Mouse (Mus musculus) 3T3-L1 (cell line): ENCODE data around the gene Fam187a.
A peak's percentile ranks its signal among the peaks of the same experiment; 100 is the strongest.

Source experiments
- DNase-seq: peaks from one replicate; pipeline ENCODE4 v3.0.0-alpha.2; 2015; ENCODE audit warnings: low read depth, low spot score

Gene Fam187a

DNA sequence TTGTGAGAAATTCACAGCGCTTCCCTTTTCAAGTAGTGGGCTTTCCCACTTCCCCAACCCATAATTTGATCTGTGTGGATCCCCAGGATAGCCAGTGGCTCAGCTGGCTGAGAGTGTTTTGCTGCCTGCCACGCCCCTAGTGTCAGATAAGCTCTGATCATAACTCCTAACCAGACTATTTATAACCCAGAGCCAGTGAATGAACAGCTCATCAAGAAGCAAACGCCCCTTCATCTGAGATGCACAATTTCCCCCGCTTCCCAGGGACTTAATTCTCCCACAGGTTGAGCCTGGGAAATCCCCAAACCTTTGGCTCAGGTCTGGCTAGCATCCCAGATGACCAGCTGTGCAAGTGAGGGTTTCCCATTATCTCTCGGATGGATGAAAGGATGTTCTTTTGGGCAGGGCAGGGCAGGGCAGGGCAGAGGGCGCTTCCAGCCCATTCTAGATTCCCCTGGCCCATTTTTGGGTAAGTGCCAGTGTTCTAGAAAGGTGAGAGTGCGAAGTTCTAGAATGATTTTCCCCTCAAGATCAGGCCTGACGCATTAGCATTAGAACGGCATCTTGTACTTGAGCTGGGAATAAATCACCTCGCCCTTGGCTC lies at the start of gene Fam187a:
TSS of gene Fam187a (plus strand) at position 554 of the 604 bp plus-strand sequence.
- peak; percentile 46 for DNase-seq

DNA sequence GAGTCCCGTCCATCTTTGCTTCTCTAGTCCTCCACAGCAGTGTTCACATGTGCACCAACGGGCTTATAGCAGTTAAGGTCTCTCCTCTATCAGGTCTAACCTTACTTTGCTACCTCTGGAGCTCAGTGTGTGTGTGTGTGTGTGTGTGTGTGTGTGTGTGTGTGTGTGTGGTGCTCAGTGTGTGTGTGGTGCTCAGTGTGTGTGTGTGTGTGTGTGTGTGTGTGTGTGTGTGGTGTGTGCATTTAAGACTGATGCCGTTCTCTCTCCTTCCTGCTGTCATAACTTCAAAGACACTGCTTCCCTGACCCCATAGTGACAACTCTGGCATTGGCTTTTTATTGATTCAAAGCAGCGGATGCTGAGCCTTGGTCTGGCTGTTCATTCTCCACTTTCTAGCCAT lies 49.4 kb upstream of the Fam187a start, which contains the start of gene Higd1b:
TSS of gene Higd1b (plus strand) at position 301 of the 400 bp plus-strand sequence.
- DNase-seq = no peak

DNA sequence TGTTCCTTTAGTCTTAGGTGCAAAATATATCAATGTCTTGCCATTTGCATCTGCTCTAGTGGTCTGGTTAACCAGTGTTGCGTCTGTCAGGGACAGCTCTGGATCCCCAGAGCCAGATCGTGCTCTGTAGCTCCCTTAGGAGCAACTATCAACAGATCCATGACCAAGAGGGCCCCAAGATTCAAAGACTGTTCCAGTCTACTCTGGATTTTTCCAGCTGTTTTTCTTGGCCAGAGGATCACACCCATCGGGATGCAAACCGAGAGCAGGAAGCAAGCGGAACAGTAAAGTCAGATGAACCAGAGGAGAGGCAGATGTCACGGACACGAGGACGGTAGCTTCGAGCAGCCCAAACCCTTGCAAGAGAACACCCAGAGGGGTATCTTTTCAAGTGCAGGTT lies 48.8 kb upstream of the Fam187a start:
- DNase-seq = no peak

DNA sequence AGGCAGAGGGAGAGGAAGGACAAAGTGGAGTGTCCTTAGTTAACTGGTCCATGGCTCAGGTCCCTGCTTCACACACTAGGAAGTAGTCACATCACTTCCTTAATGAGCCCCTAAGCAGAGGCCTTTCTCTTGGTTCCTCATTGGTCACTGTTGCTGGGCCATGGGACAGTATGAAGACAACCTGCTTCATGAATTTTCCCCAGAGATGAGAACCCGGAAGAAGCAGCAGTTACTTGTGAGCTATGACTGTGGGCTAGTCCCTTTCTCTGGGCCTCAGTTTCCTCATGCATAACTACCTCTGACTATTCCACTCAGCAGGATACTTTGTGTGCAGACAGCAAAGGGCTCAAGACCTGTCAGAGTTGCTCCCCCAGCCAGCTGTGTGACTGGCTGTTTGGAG lies 47.6 kb upstream of the Fam187a start:
- DNase-seq = no peak

GRCm38 (mm10) chr11:102838126-102838525 lies 46.8 kb upstream of the Fam187a start:
- no peak for DNase-seq

GRCm38 (mm10) chr11:102838616-102839150 lies 46.3 kb upstream of the Fam187a start:
- no peak for DNase-seq

GRCm38 (mm10) chr11:102845926-102846325 lies 39.0 kb upstream of the Fam187a start:
- no peak for DNase-seq

DNA sequence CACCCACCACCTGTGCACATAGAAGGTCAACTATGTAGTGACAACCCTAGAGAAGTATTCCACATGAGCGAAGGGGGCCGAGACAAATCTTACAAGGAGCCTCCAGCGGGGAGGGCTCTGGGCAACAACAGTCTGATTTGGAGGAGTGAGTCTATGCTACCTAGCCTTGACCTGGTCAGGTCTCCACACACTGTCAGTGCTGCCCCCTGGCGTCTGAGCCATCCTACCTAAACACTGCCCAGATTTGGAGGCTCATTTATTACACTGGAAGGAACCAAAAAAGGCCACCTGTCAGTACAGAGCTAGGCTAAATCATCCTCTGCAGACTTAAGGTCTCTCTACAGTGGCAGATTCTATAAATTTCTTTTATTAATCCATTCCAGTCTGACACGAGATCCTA lies 33.1 kb upstream of the Fam187a start:
- peak; percentile 72 for DNase-seq

- DNase-seq = peak; percentile 24
Observed at GRCm38 (mm10) chr11:102853760-102854159, 31.2 kb upstream of the Fam187a start.

GRCm38 (mm10) chr11:102855941-102856340 lies 29.0 kb upstream of the Fam187a start:
- no peak for DNase-seq

DNA sequence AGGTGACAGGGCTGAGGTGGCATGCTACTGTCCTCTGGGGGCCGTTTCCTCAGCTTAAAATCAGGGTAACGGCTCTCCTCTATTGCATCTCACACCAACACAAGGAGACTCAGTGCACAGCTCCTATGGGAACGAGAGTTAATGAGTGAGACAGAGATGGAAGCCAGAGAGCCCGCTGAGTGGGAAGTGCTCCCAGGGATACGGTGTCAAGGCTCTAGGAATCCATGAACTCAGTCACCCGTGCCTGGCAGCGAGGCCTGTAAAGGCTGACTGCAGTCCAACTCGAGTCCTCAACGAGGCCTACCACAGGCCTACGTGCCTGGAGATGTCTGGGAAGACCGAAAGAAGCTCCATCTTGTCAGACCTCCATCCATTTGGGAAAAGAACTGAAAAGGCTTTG lies 26.0 kb upstream of the Fam187a start:
- no peak for DNase-seq

GRCm38 (mm10) chr11:102859933-102860332 lies 25.0 kb upstream of the Fam187a start:
- no peak for DNase-seq

DNA sequence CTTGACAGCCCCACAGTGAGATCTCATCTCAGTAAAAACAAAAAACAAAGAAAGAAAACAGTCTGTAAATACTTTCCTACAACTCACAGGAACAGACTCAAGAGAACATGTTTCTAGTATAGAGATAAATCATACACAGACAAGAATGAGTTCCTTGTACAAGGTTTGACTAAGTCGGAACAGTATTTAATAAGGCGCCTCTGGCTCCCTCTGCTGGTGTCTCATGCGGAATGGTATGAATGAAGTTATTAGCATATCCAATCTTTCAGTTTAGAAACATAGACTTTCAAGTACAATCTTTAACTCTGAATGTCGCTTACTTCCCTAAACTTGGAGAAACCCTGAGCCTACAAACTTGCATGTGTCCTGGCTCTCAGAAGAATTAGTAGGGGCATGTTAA lies 20.7 kb upstream of the Fam187a start:
- peak; percentile 88 for DNase-seq

DNA sequence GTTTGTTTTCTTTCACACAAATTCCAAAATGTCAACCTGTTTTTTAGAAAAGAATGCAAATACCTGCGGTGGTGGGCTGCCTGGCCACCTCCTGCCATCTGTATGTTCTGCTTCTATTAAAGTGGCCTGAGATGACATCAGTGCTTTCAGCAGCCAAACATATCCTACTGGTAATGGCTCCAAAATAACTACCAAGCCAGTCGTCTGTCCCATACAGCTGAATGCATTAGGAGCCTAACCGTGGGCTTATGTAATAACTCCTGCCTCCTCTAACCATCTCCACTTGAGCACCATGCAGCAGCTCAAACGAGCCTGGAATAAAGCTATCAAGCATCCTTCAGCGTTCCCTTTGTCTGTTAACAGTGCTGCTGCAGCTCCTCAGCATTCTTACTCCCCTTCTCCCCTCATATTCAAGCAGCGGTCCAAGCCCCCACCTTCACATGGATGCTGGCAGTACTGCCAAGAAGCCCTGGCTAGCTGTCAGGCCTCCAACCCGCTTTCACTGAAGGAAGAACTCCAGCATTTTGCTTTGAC lies 10.1 kb upstream of the Fam187a start:
- DNase-seq = no peak

DNA sequence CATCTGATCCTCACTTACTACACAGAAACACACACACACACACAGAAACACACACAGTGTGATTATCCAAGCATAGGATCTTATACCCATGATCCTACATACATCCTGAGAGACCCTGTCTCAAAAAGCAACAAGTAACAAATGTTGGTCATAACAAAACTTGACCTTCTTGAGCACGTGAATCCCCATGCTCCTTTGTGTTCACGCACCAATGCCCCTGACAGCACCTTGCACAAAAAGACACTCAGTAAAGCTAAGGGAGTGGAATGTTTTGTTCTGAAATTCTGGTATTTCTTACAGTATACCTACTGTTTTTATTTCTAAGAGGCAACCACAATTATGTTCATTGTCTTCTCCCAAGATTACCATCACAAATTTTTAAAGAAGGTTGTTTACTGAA lies 5.4 kb upstream of the Fam187a start:
- DNase-seq = no peak

GRCm38 (mm10) chr11:102880585-102881313 lies 4.2 kb upstream of the Fam187a start, which contains the start of the genes Eftud2 and Ccdc103:
Gene Eftud2, minus strand, starts transcription at chr11:102880985.
Gene Ccdc103, plus strand, starts transcription at chr11:102881204.
- peak; percentile 95 for DNase-seq

GRCm38 (mm10) chr11:102881314-102882198 lies 3.4 kb upstream of the Fam187a start:
- no peak for DNase-seq

- no peak for DNase-seq
Observed at GRCm38 (mm10) chr11:102887433-102887832, 2.5 kb downstream of the Fam187a start.

- DNase-seq = peak; percentile 53
Observed at GRCm38 (mm10) chr11:102888135-102888534, 3.2 kb downstream of the Fam187a start.

DNA sequence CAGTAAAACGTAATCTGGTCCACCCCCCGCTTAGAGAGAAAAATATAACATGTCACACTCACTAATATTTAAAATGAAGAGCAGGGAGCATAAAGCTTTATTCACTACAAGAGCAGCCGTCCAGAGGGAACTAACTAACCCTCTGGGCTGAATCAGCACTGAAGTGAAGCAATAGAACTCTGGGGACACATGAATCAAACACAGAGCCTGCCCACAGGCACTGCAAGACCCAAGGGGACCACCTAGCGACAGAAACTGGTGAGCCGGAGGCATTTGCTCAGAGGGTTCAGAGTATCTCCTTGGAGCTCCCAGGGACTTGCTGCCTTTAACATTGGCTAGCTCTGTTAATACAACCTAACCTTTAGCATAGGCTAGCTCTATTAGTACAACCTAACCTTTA lies 5.1 kb downstream of the Fam187a start:
- peak; percentile 80 for DNase-seq

DNA sequence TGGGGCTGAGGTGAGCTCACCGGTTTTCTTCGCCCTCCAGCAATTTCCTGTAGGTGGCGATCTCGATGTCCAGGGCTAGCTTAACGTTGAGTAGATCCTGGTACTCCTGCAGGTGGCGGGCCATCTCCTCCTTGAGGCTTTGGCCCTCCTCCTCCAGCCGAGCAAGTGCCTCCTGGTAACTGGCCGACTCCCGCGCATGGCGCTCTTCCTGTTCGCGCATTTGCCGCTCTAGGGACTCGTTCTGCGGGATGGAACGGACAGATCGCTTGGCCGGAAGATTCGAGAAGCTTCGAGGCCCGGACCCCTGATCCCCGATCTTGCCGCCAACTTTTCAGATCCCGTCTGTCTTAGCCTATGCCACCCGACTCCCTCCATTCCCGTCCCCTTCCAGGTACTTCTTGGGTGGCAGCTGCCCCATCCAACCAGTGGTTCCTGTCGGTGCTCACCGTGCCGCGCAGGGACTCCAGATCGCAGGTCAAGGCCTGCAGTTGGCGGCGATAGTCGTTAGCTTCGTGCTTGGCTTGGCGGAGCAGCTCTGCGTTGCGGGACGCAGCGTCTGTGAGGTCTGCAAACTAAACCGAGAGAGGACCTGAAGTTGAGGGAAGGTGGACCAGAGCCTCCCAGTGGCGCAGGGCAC lies 8.2 kb downstream of the Fam187a start:
- no peak for DNase-seq
